Mouse (Mus musculus) cerebellum, postnatal 10 days (tissue): ENCODE results near the gene V1ra8.
A peak's percentile ranks its signal among the peaks of the same experiment; 100 is the strongest.
"Not testable (repeated sequence)": the region's sequence is repeated elsewhere in the genome, so short reads cannot be mapped to it uniquely, and the experiment has no call there.

Source experiments
- DNase-seq, 2 experiments: peaks; one replicate each; pipeline ENCODE4 v3.0.0; 2021; ENCODE audit warnings: mixed read lengths in 2 of 2

The V1ra8 gene

DNA sequence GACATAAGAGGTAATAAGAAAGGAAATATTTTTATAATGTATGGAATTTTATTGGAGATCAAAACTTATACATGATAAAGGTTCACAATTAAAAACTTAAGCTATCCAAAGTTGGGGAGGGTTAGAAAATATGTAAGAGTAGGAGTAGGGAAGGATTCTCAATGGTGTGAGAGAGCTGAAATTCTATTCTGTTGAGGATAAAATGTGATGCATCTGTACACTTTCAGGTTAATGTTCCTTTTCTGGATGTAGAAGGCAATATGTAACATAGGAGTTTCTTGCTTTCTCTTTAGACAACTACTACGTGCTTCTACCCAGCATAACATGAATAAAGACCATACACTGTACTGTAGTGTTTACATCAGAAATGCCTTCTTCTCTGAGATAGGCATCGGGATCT lies at the start of gene V1ra8:
Gene V1ra8, plus strand, starts transcription at position 301 of the 400 bp plus-strand sequence.
- not testable (repeated sequence) for DNase-seq

DNA sequence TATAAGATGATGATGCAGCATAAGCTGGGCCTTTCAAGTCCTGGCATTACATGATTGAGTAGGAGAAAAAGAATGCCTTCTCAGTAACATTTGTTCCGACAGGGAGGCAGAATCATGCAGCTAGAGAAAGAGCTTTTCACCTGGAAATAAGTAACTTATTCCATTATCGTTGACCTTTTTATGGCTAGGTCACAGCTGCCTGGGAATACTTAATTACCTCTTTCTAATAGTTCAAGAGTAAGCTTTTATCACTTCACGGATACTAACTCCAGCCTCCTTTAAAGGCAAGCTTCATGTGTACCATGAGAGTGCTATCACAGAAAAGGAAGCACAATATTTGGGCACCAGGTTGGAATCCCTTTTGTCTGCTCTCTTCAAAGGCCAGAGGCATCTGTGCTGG lies 42.5 kb upstream of the V1ra8 start:
- no peak for DNase-seq

DNA sequence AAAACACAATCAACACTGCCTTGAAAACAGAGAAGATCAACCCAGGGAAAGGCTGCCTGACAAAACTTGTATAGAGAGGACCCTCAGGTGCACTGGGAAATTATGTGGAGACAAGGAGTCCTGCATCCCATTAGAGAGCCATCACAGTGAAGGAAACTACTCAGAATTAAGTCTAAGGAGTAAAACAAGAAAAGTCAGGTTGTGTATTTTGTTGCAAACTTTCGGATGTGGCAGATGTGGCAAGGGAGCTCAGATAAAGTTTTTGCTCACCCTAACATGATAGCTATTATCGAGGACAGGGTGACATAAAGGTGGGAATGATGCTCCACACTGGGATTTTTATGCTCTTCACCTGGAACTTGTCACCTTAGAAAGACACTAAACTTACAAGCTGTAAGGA lies 28.1 kb upstream of the V1ra8 start, which contains the start of gene Vmn1r52:
Gene Vmn1r52, plus strand, starts transcription at position 301 of the 400 bp plus-strand sequence.
- no peak for DNase-seq

DNA sequence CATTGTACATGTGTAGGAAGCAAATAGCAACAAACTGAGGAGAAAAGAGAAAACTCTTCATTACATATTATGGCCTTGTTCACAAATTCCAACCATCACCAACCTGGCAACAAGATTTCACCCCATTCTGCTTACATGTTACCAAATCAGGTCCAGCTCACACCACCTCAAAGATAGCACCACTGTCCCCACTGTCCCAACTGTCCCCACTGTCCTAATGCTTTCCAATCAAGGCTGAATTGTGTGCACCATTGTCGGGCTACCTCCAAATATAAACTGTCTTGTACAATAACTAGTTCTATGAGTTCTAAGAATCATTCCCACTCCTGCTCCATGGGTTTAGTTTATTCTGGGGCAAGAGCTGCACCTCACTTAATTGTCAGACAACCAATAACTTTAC lies 21.7 kb downstream of the V1ra8 start, which contains the start of gene Vmn1r53:
Gene Vmn1r53, minus strand, starts transcription at position 101 of the 400 bp plus-strand sequence.
- DNase-seq, result no peak

DNA sequence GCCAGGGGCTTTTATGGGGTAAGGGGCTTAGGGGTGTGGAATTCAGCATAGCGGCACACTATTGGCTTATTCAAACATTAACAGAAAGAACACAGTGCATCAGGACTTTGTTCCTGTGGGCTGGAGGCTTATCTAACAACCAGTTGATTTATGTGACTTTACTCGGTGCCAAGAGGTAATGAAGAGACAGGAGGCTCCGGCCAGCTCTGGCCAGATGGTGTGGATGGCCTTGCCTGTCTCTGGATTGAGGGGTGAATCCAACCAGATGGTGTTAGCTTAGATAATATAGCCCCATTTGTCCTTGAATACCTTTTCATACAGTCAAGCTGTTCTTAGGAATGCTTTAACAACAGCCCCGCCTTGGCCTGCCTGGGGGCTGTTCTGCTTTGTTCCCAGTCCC lies 29.5 kb downstream of the V1ra8 start:
- DNase-seq, result peak in 1 of 2 experiments; percentile 6

DNA sequence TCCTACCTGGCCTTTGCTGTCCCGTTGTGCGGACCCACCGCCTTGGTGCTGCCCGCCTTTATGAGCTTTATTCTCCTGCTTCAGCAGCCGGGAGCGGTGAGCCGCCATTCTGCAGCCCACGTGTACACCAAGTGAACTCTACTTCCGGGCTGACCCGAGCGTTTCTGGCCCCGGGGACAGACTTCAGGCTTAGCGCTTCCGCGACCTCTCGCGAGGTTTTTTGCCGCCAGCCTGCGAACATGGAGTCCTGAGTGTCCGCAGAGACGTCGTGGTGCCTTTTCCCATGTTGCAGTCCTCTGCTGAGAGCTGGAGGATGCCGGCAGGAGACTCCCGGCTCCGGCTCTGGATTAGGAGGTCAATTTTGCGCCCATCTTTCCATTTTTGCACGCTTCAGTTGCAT lies 30.1 kb downstream of the V1ra8 start:
- DNase-seq, result no peak

DNA sequence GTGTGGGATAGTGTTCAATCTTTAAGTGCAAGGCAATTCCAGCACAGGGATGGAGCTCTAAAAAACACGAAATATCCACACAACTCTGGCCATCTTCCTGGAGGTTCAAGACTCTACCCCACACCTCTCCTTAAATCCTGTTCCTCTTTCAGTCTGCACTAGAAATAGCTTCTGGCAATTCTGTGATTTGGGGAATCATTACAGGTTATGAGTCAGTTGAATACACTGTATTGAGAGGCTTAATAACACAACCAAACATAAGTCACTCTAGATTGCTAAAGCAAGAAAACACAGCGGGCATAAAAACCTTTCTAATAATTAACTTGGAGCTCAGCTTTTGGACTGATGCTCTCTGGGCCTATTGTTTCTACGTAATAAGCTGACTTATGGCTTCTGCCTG lies 41.4 kb downstream of the V1ra8 start:
- no peak for DNase-seq

DNA sequence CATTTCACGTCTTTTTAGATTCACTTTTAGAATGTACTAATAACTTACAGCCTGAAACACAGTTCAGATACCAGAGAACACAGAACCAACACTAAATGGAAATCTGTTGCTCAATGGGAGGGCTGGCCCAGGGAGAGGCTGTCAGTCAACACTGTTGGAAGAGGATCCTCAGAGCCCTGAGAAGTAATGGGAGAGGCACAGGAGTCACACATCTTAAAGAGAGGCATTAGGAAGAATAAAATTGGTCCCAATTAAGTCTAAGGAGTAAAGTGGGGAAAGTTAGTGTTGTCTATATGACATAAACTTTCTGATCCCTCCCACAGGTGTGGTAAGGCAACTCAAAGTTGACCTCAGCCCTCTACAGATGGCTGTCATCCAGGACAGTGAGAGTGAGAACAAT lies 43.4 kb downstream of the V1ra8 start, which contains the start of gene Vmn1r54:
Gene Vmn1r54, plus strand, starts transcription at position 301 of the 400 bp plus-strand sequence.
- DNase-seq, result no peak
